Mouse (Mus musculus) adrenal gland, adult 2 months (tissue): ENCODE measurements around the gene Fabp6. TPM values are rescaled to one million over a fixed set of nuclear protein-coding genes. Genes with fewer than 3 reads are reported as not detected.

ENCODE experiments used
- DNase-seq: peaks from one replicate; pipeline ENCODE4 v3.0.0; 2021
- polyA plus RNA-seq: library from polyadenylated mRNA; depleted of rRNA; stranded (reverse); fragments of >200 nt; gene quantifications from 2 replicates; pipeline ENCODE4 v1.2.3, GENCODE M21; 2012; rRNA removed
- total RNA-seq, 2 experiments: library from RNA; stranded (reverse); gene quantifications; 2 replicates each; pipeline ENCODE4 v1.2.3; 2021

Gene Fabp6
- total and polyA plus RNA-seq, 3 experiments = not detected

DNA sequence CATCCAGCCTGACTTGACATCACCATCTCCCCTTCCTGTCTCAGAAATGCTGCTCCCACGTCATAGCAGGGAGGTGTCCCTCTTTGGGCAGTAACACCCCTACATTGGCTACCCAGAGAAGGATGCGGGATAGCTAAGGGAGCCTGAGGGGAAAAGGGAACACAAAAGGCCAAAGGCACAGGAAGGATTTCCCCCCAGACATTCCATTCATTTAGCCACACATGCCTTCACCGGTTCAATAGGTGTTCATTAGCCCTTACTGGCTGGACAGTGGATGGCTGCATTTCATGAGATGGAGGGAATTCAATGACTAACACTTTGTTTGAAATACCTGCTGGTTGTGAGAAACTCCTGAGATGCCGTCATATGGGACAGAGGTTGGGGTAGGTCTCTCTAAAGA, 54.7 kb downstream of the Fabp6 start:
- DNase-seq = no peak

Other genes with a start within 250 kb of the Fabp6 start
- gene Pttg1, start 175.3 kb downstream of the Fabp6 start, total RNA-seq = 10 to 100 TPM; 45.4 to 45.5 TPM
- gene Pttg1, start 175.3 kb downstream of the Fabp6 start, polyA plus RNA-seq = 4.5 and 7.3 TPM in 2 replicates
- 10 to 100 TPM; 42.7 to 44.4 TPM for gene Slu7, start 167.8 kb downstream of the Fabp6 start, total RNA-seq
- gene Slu7, start 167.8 kb downstream of the Fabp6 start, polyA plus RNA-seq = 1.5 and 2.3 TPM in 2 replicates
- 1 to 10 TPM; 5.2 to 9.1 TPM for gene C1qtnf2, start 127.3 kb downstream of the Fabp6 start, total RNA-seq
- 4.9 and 5.6 TPM in 2 replicates for gene C1qtnf2, start 127.3 kb downstream of the Fabp6 start, polyA plus RNA-seq
- gene Ccnjl, start 72.8 kb downstream of the Fabp6 start, total RNA-seq = 1 to 10 TPM; 2.0 to 2.4 TPM
- 3.1 and 3.2 TPM in 2 replicates for gene Ccnjl, start 72.8 kb downstream of the Fabp6 start, polyA plus RNA-seq
- under 1 TPM; 0.32 to 0.45 TPM for gene 4933415A04Rik, start 14.5 kb downstream of the Fabp6 start, total RNA-seq
- gene 4933415A04Rik, start 14.5 kb downstream of the Fabp6 start, polyA plus RNA-seq = 0.08 and 0.23 TPM in 2 replicates
- gene Pwwp2a, start 80.5 kb upstream of the Fabp6 start, total RNA-seq = 10 to 100 TPM; 29.4 to 30.9 TPM
- 7.8 and 12.8 TPM in 2 replicates for gene Pwwp2a, start 80.5 kb upstream of the Fabp6 start, polyA plus RNA-seq
- 10 to 100 TPM; 53.5 to 59.2 TPM for gene Ttc1, start 146.5 kb upstream of the Fabp6 start, total RNA-seq
- 3.0 and 3.8 TPM in 2 replicates for gene Ttc1, start 146.5 kb upstream of the Fabp6 start, polyA plus RNA-seq